Mouse (Mus musculus): ENCODE measurements around the gene Ctf2. TPM values are rescaled to one million over a fixed set of nuclear protein-coding genes. Genes with fewer than 3 reads are reported as not detected.

Ctf2 gene
- polyA plus RNA-seq, 1 experiment from 2014 or later: 0.25 TPM

MicroRNA genes within 50 kb of the gene (microRNA counts, 519-probe panel; counts per million panel counts)
- not detected for microRNA mmu-miR-762

Small RNA genes within 50 kb of the gene (microRNA-seq; reads per million reads assigned to microRNA genes)
- gene Mir762: not detected

Other genes starting within 250 kb of the Ctf2 start
- 62.1 and 67.3 TPM in 2 replicates for gene Srcap, start 220.2 kb downstream of the Ctf2 start, polyA plus RNA-seq (2014; fragmentation: Nextera tagmentation; extraction: Ambion mirVana)
- gene Gm42715, start 212.6 kb downstream of the Ctf2 start, polyA plus RNA-seq (2014; fragmentation: Nextera tagmentation; extraction: Ambion mirVana): 15.6 TPM in 2 replicates
- 7.1 and 10.3 TPM in 2 replicates for gene Tmem265, start 170.8 kb downstream of the Ctf2 start, polyA plus RNA-seq (2014; fragmentation: Nextera tagmentation; extraction: Ambion mirVana)
- gene Phkg2, start 158.8 kb downstream of the Ctf2 start, polyA plus RNA-seq (2014; fragmentation: Nextera tagmentation; extraction: Ambion mirVana): 53.5 and 64.3 TPM in 2 replicates
- 9.2 and 9.8 TPM in 2 replicates for gene Ccdc189, start 143.6 kb downstream of the Ctf2 start, polyA plus RNA-seq (2014; fragmentation: Nextera tagmentation; extraction: Ambion mirVana)
- gene Rnf40, start 143.4 kb downstream of the Ctf2 start, polyA plus RNA-seq (2014; fragmentation: Nextera tagmentation; extraction: Ambion mirVana): 37.4 and 40.6 TPM in 2 replicates
- 22.2 and 22.9 TPM in 2 replicates for gene Zfp629, start 116.4 kb downstream of the Ctf2 start, polyA plus RNA-seq (2014; fragmentation: Nextera tagmentation; extraction: Ambion mirVana)
- 50.2 and 57.4 TPM in 2 replicates for gene Bcl7c, start 23.2 kb downstream of the Ctf2 start, polyA plus RNA-seq (2014; fragmentation: Nextera tagmentation; extraction: Ambion mirVana)
- 3.1 and 4.2 TPM in 2 replicates for gene Ctf1, start 19.4 kb downstream of the Ctf2 start, polyA plus RNA-seq (2014; fragmentation: Nextera tagmentation; extraction: Ambion mirVana)
- gene Fbxl19, start 12.4 kb upstream of the Ctf2 start, polyA plus RNA-seq (2014; fragmentation: Nextera tagmentation; extraction: Ambion mirVana): 5.6 and 6.9 TPM in 2 replicates
- gene Orai3, start 37.6 kb upstream of the Ctf2 start, polyA plus RNA-seq (2014; fragmentation: Nextera tagmentation; extraction: Ambion mirVana): 4.8 and 7.3 TPM in 2 replicates
- gene Setd1a, start 44.5 kb upstream of the Ctf2 start, polyA plus RNA-seq (2014; fragmentation: Nextera tagmentation; extraction: Ambion mirVana): 18.7 and 19.1 TPM in 2 replicates
- gene Gm49388, start 53.4 kb upstream of the Ctf2 start, polyA plus RNA-seq (2014; fragmentation: Nextera tagmentation; extraction: Ambion mirVana): not detected in 2 replicates
- gene Hsd3b7, start 68.4 kb upstream of the Ctf2 start, polyA plus RNA-seq (2014; fragmentation: Nextera tagmentation; extraction: Ambion mirVana): 10.6 and 11.0 TPM in 2 replicates
- gene Stx4a, start 92.1 kb upstream of the Ctf2 start, polyA plus RNA-seq (2014; fragmentation: Nextera tagmentation; extraction: Ambion mirVana): 9.6 and 10.6 TPM in 2 replicates
- gene Stx1b, start 92.4 kb upstream of the Ctf2 start, polyA plus RNA-seq (2014; fragmentation: Nextera tagmentation; extraction: Ambion mirVana): 59.7 and 66.2 TPM in 2 replicates
- 11.6 and 12.3 TPM in 2 replicates for gene Zfp646, start 144.1 kb upstream of the Ctf2 start, polyA plus RNA-seq (2014; fragmentation: Nextera tagmentation; extraction: Ambion mirVana)
- gene Zfp668, start 144.7 kb upstream of the Ctf2 start, polyA plus RNA-seq (2014; fragmentation: Nextera tagmentation; extraction: Ambion mirVana): 22.5 and 26.8 TPM in 2 replicates
- 0.83 and 1.1 TPM in 2 replicates for gene Prss53, start 158.8 kb upstream of the Ctf2 start, polyA plus RNA-seq (2014; fragmentation: Nextera tagmentation; extraction: Ambion mirVana)
- gene Gm21974, start 163.3 kb upstream of the Ctf2 start, polyA plus RNA-seq (2014; fragmentation: Nextera tagmentation; extraction: Ambion mirVana): not detected in 2 replicates
- gene Vkorc1, start 163.5 kb upstream of the Ctf2 start, polyA plus RNA-seq (2014; fragmentation: Nextera tagmentation; extraction: Ambion mirVana): 71.9 and 81.8 TPM in 2 replicates
- gene Bckdk, start 171.9 kb upstream of the Ctf2 start, polyA plus RNA-seq (2014; fragmentation: Nextera tagmentation; extraction: Ambion mirVana): 65.5 and 69.2 TPM in 2 replicates
- gene Kat8, start 180.3 kb upstream of the Ctf2 start, polyA plus RNA-seq (2014; fragmentation: Nextera tagmentation; extraction: Ambion mirVana): 42.1 and 46.0 TPM in 2 replicates
- 0.25 TPM in 2 replicates for gene Prss8, start 197.9 kb upstream of the Ctf2 start, polyA plus RNA-seq (2014; fragmentation: Nextera tagmentation; extraction: Ambion mirVana)
- 13.1 and 14.2 TPM in 2 replicates for gene Prss36, start 214.6 kb upstream of the Ctf2 start, polyA plus RNA-seq (2014; fragmentation: Nextera tagmentation; extraction: Ambion mirVana)
- 39.0 and 44.2 TPM in 2 replicates for gene Fus, start 235.3 kb upstream of the Ctf2 start, polyA plus RNA-seq (2014; fragmentation: Nextera tagmentation; extraction: Ambion mirVana)